Mouse (Mus musculus) adipocyte (in vitro differentiated cells): ENCODE results near the gene Prkcsh.

ENCODE experiments used
- DNase-seq: peaks from one replicate; pipeline ENCODE4 v3.0.0-alpha.2; 2016; ENCODE audit warnings: low spot score

Gene Prkcsh

DNA sequence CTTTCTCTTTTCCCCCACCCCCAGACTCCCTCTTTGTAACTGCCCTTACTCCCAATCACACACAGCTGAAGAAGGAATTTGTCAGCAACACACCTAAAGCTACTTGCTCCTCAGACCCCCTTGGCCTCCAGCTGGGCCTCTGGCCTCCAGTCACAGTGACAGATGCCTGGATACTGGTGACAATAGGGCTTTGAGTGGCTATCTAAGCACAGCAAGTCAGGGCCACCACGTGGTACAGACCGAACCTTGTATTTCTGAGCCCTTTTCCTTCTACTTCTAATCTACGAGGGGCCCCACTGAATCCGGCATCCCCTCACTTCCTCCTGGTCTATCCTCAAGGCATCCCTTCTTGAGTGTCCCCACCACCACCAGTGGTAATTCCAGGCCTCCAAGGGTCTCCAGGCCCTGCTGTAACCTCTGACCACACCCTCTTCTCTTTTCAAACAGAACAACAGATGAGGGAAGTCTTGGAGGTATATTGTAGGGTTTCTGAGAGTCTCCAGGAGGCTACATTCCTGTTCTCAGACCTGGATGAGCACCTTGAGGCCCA, 47.2 kb downstream of the Prkcsh start:
- DNase-seq, result no peak

GRCm38 (mm10) chr9:22050351-22050889, 47.8 kb downstream of the Prkcsh start:
- DNase-seq, result no peak

DNA sequence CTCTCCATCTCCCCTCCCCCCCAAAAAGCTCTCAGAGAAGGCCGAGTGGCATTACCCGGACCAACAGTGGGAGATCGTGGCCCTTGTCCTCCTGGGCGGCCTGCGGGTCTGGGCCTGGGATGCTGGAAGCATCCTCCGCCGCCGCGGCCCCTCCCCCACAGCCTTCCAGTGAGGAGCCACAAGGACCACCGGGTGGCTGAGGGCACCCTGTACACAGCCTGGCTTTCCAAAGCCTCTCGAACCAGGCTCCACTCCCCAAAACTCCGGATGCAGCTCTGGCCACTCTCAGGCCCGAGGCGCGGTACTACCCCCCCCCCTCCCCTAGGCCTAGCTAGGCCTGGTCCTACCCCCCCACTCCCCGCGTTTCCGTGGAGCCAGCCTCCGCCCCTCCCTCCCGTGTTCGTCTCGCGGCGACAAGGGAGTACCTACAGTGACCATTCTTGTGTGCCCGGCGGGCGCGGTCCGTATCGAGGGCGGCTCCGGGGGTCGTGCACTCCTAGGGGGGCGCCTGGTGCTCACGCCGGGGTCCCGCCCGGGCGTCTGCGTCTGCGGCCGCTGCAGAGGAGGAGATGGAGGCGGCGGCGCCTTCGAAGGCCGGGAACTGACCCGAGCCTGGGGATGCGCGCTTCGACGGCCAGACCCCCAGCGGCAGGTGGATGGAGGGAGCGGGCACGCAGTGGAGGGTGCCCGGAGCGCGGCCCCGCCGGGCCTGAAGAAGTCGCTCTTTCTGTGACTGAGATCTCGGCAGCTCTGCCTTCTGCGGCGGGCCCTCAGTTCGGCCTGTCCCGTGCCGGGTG, 48.8 kb downstream of the Prkcsh start:
- no peak for DNase-seq

- no peak for DNase-seq
Observed at GRCm38 (mm10) chr9:22051958-22052254, 49.3 kb downstream of the Prkcsh start, which contains the start of gene Elavl3. Gene Elavl3 (minus strand): TSS chr9:22052023.

- no peak for DNase-seq
Observed at GRCm38 (mm10) chr9:22053657-22054056, 51.1 kb downstream of the Prkcsh start.

DNA sequence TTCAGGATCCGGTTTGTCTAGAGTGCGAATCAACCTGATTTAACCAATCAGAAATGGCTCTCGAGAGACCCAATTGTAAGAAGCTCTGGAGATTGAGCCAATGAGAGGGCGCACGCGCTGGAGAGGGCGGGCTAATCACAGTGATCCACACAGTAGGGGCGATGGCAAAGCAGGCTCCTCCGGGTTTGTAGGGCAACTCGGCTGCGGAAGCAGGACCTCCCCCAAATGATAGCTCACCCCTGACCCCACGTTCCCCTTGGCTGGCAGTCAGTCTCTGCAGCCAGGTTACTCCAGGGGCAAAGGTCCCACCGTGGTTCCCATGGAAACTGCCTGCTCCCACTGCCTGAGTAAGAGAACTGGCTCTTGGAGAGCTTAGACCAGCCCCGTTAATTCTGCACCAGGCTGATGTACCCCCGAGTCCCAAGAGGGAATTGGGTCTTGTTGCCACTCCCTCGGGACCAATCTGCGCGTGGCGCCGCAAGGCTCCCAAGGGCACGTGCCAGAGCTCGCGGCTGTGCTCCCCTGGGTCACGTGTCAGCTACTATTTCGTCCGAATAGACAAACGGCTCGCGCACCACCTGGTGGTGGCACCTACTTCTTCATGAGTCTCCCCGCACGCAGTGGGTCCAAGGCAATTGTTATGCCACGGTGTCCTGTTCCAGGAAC, 51.9 kb downstream of the Prkcsh start:
- DNase-seq, result no peak

GRCm38 (mm10) chr9:22055713-22056112, 53.1 kb downstream of the Prkcsh start:
- no peak for DNase-seq

- no peak for DNase-seq
Observed at GRCm38 (mm10) chr9:22056303-22056910, 53.8 kb downstream of the Prkcsh start.

- no peak for DNase-seq
Observed at GRCm38 (mm10) chr9:22057031-22057517, 54.5 kb downstream of the Prkcsh start.

DNA sequence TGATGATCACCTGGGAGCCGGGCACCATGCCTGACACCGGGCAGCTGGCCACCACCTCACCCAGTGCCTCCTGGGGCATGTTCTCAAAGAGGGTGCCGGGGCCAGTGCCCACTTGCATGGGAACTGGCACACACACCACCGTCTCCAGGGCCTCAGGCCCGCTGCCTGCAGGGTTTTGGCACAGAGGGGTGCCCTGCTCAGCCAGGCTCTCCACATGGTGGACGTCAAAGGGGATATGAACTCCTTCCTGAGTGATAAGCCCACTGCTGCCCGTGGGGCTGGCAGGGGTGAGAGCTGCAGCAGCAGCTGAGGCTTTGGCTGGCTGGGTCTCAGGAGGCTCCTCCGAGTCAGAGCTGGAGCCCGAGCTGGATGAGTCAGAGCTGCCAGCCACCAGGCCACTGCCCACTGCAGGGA, 55.4 kb downstream of the Prkcsh start:
- DNase-seq, result peak; percentile 22

DNA sequence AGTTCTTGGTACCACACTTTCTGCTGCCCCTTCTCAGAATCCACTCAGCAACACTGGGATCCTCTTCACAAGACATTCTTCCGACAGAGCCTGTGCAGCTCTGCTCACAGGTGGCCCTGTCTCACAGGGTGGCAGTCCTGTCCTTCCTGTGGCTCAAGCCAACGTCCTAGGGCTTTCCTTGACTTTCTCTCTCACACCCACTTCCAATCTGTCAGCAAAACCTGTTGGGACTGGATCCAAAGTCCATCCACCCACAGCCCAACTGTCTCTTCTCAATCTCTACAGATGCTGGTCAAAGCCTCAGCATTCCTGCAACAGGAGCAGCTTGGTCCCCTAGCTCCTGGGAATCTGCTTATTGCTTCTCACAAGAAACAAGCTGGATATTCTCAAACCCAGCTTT, 58.7 kb downstream of the Prkcsh start:
- DNase-seq, result no peak
